Mouse (Mus musculus): Measurements from ENCODE around the gene Gm13128. TPM values are rescaled to one million over a fixed set of nuclear protein-coding genes. Genes with fewer than 3 reads are reported as not detected.
"Not testable (repeated sequence)": the region's sequence is repeated elsewhere in the genome, so short reads cannot be mapped to it uniquely, and the experiment has no call there.

The Gm13128 gene
- total RNA-seq (2021), result not detected
- long read RNA-seq, experiment 1, result 0 reads
- long read RNA-seq, experiment 2, result 0 reads

GRCm38 (mm10) chr4:144329949-144330348 is at the start of gene Gm13128:
Gm13128 (plus strand) TSS chr4:144330249.
- not testable (repeated sequence) for DNase-seq

GRCm38 (mm10) chr4:144280388-144280787 is 49.7 kb upstream of the Gm13128 start, which contains the start of gene Pramel5:
Pramel5 (minus strand) TSS chr4:144280488.
- not testable (repeated sequence) for DNase-seq

GRCm38 (mm10) chr4:144299414-144299813 is 30.6 kb upstream of the Gm13128 start:
- DNase-seq, result not testable (repeated sequence)

- DNase-seq, result not testable (repeated sequence)
These were observed 17.2 kb upstream of the Gm13128 start for GRCm38 (mm10) chr4:144312666-144313460.

GRCm38 (mm10) chr4:144335856-144336255 is 5.8 kb downstream of the Gm13128 start:
- not testable (repeated sequence) for DNase-seq

- not testable (repeated sequence) for DNase-seq
These were observed 27.6 kb downstream of the Gm13128 start, which contains the start of gene Gm13119 for GRCm38 (mm10) chr4:144357642-144358041. Gm13119 (plus strand) TSS chr4:144357942.

- DNase-seq, result no peak
These were observed 47.9 kb downstream of the Gm13128 start, which contains the start of gene Pramef20 for GRCm38 (mm10) chr4:144377911-144378310. Pramef20 (minus strand) TSS chr4:144377933.

Other genes with a start within 250 kb of the Gm13128 start
- gene Gm13102, start 223.8 kb upstream of the Gm13128 start, total RNA-seq (2021), result not detected
- gene Oog3, start 167.6 kb upstream of the Gm13128 start, total RNA-seq (2021), result not detected
- not detected for gene Oog2, start 139.5 kb upstream of the Gm13128 start, total RNA-seq (2021)
- not detected for gene C87977, start 116.9 kb upstream of the Gm13128 start, total RNA-seq (2021)
- not detected for gene Pramel5, start 49.8 kb upstream of the Gm13128 start, total RNA-seq (2021)
- not detected for gene Gm13119, start 27.7 kb downstream of the Gm13128 start, total RNA-seq (2021)
- not detected for gene Pramef20, start 47.7 kb downstream of the Gm13128 start, total RNA-seq (2021)
- under 1 TPM in 1 of 2 experiments, not detected in 1; 0.12 TPM for gene Pramef12, start 78.2 kb downstream of the Gm13128 start, total RNA-seq (2021)
- gene 1700012P22Rik, start 108.5 kb downstream of the Gm13128 start, total RNA-seq (2021), result not detected
- not detected for gene Gm9944, start 123.1 kb downstream of the Gm13128 start, total RNA-seq (2021)
- gene Aadacl3, start 133.5 kb downstream of the Gm13128 start, total RNA-seq (2021), result not detected
- not detected for gene 9430007A20Rik, start 189.6 kb downstream of the Gm13128 start, total RNA-seq (2021)
- not detected for gene Gm13124, start 234.9 kb downstream of the Gm13128 start, total RNA-seq (2021)

All from adrenal gland, postnatal 10 days (tissue).